Mouse (Mus musculus) heart, adult 2 months (tissue): ENCODE results near the gene 0610010K14Rik.

Experiments
- CTCF ChIP-seq: fragments of 200-600 bp; IDR thresholded peaks from 2 replicates; pipeline ENCODE4 v1.8.1; 2022; ENCODE audit warnings: antibody characterized with exemption, mild to moderate bottlenecking, moderate library complexity
- EP300 ChIP-seq: fragments of 200-500 bp; IDR thresholded peaks from 2 replicates; pipeline ENCODE4 v1.6.1; 2011; ENCODE audit warnings: low read depth, low read length, control low read depth; ENCODE audit not compliant: insufficient read depth
- POLR2A ChIP-seq: fragments of 200-500 bp; IDR thresholded peaks from 2 replicates; pipeline ENCODE4 v1.6.1; 2011; ENCODE audit warnings: mild to moderate bottlenecking, low read depth, low read length, control low read depth; ENCODE audit not compliant: insufficient read depth

- TF ChIP-seq CTCF = no peak
- TF ChIP-seq EP300 = no peak
- no peak for TF ChIP-seq POLR2A
Observed at GRCm38 (mm10) chr11:70206801-70207200, 30.9 kb downstream of the 0610010K14Rik start.
